Mouse (Mus musculus): ENCODE results near the gene Lalba. TPM values are rescaled to one million over a fixed set of nuclear protein-coding genes. Genes with fewer than 3 reads are reported as not detected.
"Not testable (repeated sequence)": the region's sequence is repeated elsewhere in the genome, so short reads cannot be mapped to it uniquely, and the experiment has no call there.

Lalba gene
- polyA plus RNA-seq, 1 experiment from 2014 or later = 0.25 TPM

- Histone ChIP-seq H3K9me3 (replicated peaks) (no peaks in the 10 kb centered on the region), H3K36me3 (no peaks in the 10 kb centered on the region), H3K4me1 (peaks cover 7% of the 10 kb centered on the region; the same call in 1 of the 2 replicates), H3K27ac (no peak overlapping the region), H3K4me3 (no peak overlapping the region), H3K27me3 (ENCODE audit: low read depth, poor library complexity, severe bottlenecking) (no peaks in the 10 kb centered on the region)
- 77% methylated on average over 18 of the region's 18 CpGs for WGBS
- no peak for DNase-seq (ENCODE audit: low spot score)
Measured at GRCm38 (mm10) chr15:98483907-98484886, 1.7 kb upstream of the Lalba start.

- no peaks in the 10 kb centered on the region for H3K9me3 ChIP-seq (replicated peaks)
- H3K36me3 ChIP-seq = no peaks in the 10 kb centered on the region
- H3K4me1 ChIP-seq = peaks cover 7% of the 10 kb centered on the region; the same call in 1 of the 2 replicates
- DNase-seq (ENCODE audit: low spot score) = no peak
- no peaks in the 10 kb centered on the region for H3K27me3 ChIP-seq (ENCODE audit: low read depth, poor library complexity, severe bottlenecking)
- no peak overlapping the region for H3K27ac ChIP-seq
- WGBS = 77% methylated on average over 7 of the region's 7 CpGs
- no peak overlapping the region for H3K4me3 ChIP-seq
Measured at GRCm38 (mm10) chr15:98479568-98480102, 2.9 kb downstream of the Lalba start.

- Histone ChIP-seq H3K27me3 (ENCODE audit: low read depth, poor library complexity, severe bottlenecking) (no peaks in the 10 kb centered on the region), H3K4me1 (no peaks in the 10 kb centered on the region), H3K36me3 (no peaks in the 10 kb centered on the region), H3K9me3 (replicated peaks) (no peaks in the 10 kb centered on the region), H3K4me3 (no peak overlapping the region), H3K27ac (no peak overlapping the region)
- no peak for DNase-seq (ENCODE audit: low spot score)
- 81% methylated on average over 5 of the region's 5 CpGs for WGBS
Measured at GRCm38 (mm10) chr15:98476281-98476680, 6.2 kb downstream of the Lalba start.

- Histone ChIP-seq H3K27me3 (ENCODE audit: low read depth, poor library complexity, severe bottlenecking) (no peaks in the 10 kb centered on the region), H3K9me3 (replicated peaks) (no peaks in the 10 kb centered on the region), H3K4me1 (no peaks in the 10 kb centered on the region), H3K27ac (no peak overlapping the region), H3K36me3 (no peaks in the 10 kb centered on the region), H3K4me3 (no peak overlapping the region)
- WGBS = 55% methylated on average over 10 of the region's 10 CpGs
- DNase-seq (ENCODE audit: low spot score) = peak; percentile 56
Measured at GRCm38 (mm10) chr15:98475382-98475781, 7.1 kb downstream of the Lalba start.

GRCm38 (mm10) chr15:98474958-98475357 lies 7.6 kb downstream of the Lalba start:
- Histone ChIP-seq H3K27ac (no peak overlapping the region), H3K4me3 (no peak overlapping the region), H3K9me3 (replicated peaks) (no peaks in the 10 kb centered on the region), H3K4me1 (no peaks in the 10 kb centered on the region), H3K27me3 (ENCODE audit: low read depth, poor library complexity, severe bottlenecking) (no peaks in the 10 kb centered on the region), H3K36me3 (no peaks in the 10 kb centered on the region)
- WGBS = 85% methylated on average over 10 of the region's 10 CpGs
- no peak for DNase-seq (ENCODE audit: low spot score)

GRCm38 (mm10) chr15:98471539-98471938 lies 11.0 kb downstream of the Lalba start:
- H3K36me3 ChIP-seq = no peaks in the 10 kb centered on the region
- no peaks in the 10 kb centered on the region for H3K4me1 ChIP-seq
- H3K27ac ChIP-seq = no peak overlapping the region
- no peaks in the 10 kb centered on the region for H3K9me3 ChIP-seq (replicated peaks)
- no peak overlapping the region for H3K4me3 ChIP-seq
- no peaks in the 10 kb centered on the region for H3K27me3 ChIP-seq (ENCODE audit: low read depth, poor library complexity, severe bottlenecking)
- WGBS = 94% methylated on average over 13 of the region's 13 CpGs
- no peak for DNase-seq (ENCODE audit: low spot score)

- no peaks in the 10 kb centered on the region for H3K27me3 ChIP-seq (ENCODE audit: low read depth, poor library complexity, severe bottlenecking)
- no peak for DNase-seq (ENCODE audit: low spot score)
- H3K36me3 ChIP-seq = no peaks in the 10 kb centered on the region
- no peak within 1 kb of the TSS for H3K27ac ChIP-seq
- no peaks in the 10 kb centered on the region for H3K9me3 ChIP-seq (replicated peaks)
- H3K4me1 ChIP-seq = no peaks in the 10 kb centered on the region
- 90% methylated on average over 4 of the region's 4 CpGs for WGBS
- no peak within 1 kb of the TSS for H3K4me3 ChIP-seq
Measured at GRCm38 (mm10) chr15:98469596-98469995, 12.9 kb downstream of the Lalba start, which contains the start of gene OR5BS1P. TSS of gene OR5BS1P (plus strand) at chr15:98469896.

- Histone ChIP-seq H3K36me3 (no peaks in the 10 kb centered on the region), H3K9me3 (replicated peaks) (no peaks in the 10 kb centered on the region; the same call in 1 of the 2 replicates), H3K27me3 (ENCODE audit: low read depth, poor library complexity, severe bottlenecking) (no peaks in the 10 kb centered on the region), H3K27ac (no peak within 1 kb of the TSS), H3K4me1 (no peaks in the 10 kb centered on the region), H3K4me3 (no peak within 1 kb of the TSS)
- DNase-seq (ENCODE audit: low spot score) = no peak
- WGBS = 89% methylated on average over 7 of the region's 7 CpGs
Measured at GRCm38 (mm10) chr15:98452288-98452687, 30.2 kb downstream of the Lalba start, which contains the start of gene Olfr281. TSS of gene Olfr281 (plus strand) at chr15:98452588.

- 56% methylated on average over 4 of the region's 4 CpGs for WGBS
- H3K4me1 ChIP-seq = no peaks in the 10 kb centered on the region
Measured at GRCm38 (mm10) chr15:98448521-98448920, 34.0 kb downstream of the Lalba start.

GRCm38 (mm10) chr15:98444561-98444960 lies 38.0 kb downstream of the Lalba start:
- no peak for DNase-seq (ENCODE audit: low spot score)
- no peaks in the 10 kb centered on the region for H3K9me3 ChIP-seq (replicated peaks)
- H3K27ac ChIP-seq = no peak overlapping the region
- no peak overlapping the region for H3K4me3 ChIP-seq
- 79% methylated on average over 3 of the region's 3 CpGs for WGBS
- H3K36me3 ChIP-seq = no peaks in the 10 kb centered on the region
- H3K4me1 ChIP-seq = no peaks in the 10 kb centered on the region
- no peaks in the 10 kb centered on the region for H3K27me3 ChIP-seq (ENCODE audit: low read depth, poor library complexity, severe bottlenecking)

More at GRCm38 (mm10) chr15:98448521-98448920, 34.0 kb downstream of the Lalba start:
- DNase-seq (ENCODE audit: low spot score) = no peak
- Histone ChIP-seq H3K4me3 (no peak overlapping the region), H3K27ac (no peak overlapping the region), H3K27me3 (ENCODE audit: low read depth, poor library complexity, severe bottlenecking) (no peaks in the 10 kb centered on the region), H3K36me3 (no peaks in the 10 kb centered on the region), H3K9me3 (replicated peaks) (no peaks in the 10 kb centered on the region)

- not testable (repeated sequence) for H3K4me1 ChIP-seq; H3K36me3 ChIP-seq; H3K9me3 ChIP-seq (replicated peaks); H3K4me3 ChIP-seq; DNase-seq (ENCODE audit: low spot score); H3K27me3 ChIP-seq (ENCODE audit: low read depth, poor library complexity, severe bottlenecking); H3K27ac ChIP-seq
- 80% methylated on average over 5 of the region's 5 CpGs for WGBS
Measured at GRCm38 (mm10) chr15:98430925-98431324, 51.6 kb downstream of the Lalba start, which contains the start of gene Olfr282. TSS of gene Olfr282 (plus strand) at chr15:98431225.

All from limb, embryonic 10.5 days (tissue).